Mouse (Mus musculus): ENCODE measurements around the gene Taf13.
A peak's percentile ranks its signal among the peaks of the same experiment; 100 is the strongest.

Gene Taf13

DNA sequence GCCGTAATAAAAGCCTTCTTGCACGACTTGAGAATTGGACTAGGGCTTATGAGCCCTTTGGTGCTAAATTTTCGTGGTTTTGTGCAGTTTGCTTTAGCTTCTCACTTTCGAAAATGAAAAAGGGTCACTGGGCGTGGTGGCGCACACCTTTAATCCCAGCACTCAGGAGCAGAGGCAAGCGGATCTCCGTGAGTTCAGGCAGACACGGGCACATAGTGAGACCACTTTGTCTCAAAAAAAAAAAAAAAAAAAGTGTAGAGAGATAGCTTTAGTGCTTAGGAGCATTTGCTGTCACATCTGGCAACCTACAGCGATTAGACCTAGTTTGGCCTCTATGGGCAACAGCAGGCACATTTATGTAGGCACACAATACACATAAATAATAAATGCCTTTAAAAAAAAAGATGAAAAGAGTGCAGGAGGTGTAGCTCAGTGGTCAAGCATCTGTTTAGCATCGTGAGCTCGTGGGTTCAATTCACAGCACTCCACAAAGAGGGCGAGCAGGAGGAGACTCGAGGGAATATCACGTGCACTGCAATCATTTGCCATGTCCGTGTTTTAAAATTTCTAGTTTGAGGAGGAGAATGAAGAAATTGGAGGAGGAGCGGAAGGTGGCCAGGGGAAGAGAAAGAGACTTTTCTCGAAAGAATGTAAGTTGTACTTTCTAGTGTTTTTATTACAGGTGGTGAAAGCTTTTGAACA, 962 bp downstream of the Taf13 start:
- DNase-seq (ENCODE audit: low read depth, low spot score) = peak; percentile 26

DNA sequence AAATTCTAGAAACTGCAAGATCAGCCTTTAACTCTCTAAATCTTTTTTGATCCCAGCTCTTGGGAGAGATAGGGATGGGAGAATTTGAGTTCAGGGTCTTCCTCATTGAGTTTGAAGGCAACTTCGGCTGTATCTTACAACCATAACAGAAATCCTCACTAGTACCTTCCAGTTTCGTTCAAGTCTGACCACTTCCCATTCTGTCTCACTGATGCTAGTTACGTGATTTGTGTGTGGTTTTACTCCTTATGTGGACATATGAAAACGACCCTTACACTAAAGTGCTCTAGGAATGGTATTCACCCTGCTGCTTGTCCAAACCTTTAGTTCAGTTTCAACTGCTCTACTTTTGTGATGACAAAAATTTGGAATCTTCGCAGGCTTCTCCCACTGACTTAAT, 2.5 kb downstream of the Taf13 start:
- DNase-seq (ENCODE audit: low read depth, low spot score) = no peak

DNA sequence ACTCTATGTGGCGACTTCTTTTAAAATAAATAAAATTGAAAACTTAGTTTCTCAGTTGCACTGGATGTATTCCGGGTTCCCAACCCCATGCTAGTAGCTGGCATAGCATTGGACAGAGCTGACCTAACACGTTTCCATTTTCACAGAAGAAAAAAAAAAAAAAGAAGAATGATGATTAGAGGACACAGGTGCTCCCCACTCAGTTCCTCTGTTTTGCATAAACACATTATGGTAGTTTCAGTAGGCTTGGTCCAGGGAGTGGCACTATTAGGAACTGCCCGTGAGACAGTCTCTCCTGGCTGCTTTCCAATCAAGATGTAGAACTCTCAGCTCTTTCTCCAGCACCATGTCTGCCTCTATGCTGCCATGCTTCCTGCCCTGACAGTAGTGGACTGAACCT, 13.1 kb downstream of the Taf13 start:
- no peak for DNase-seq (ENCODE audit: low read depth, low spot score)

DNA sequence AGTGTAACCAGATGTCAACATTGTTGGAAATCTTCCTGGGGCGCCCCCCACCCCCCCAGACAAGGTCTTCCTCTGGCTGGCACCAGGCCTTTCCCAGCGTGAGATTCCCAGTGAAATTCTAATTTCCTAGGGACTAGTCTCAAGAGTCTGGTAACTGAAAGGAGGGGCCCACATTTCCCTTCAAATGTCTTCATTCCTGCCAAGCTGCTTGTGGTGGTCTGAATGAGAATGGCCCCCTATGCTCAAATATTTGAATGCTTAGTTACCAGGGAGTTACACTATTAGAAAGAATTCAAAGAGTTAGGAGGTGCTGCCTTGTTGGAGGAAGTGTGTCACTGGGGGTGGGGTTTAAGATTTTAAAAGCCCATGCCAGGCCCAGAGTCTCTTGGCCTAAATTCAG, 16.9 kb downstream of the Taf13 start:
- no peak for DNase-seq (ENCODE audit: low read depth, low spot score)

DNA sequence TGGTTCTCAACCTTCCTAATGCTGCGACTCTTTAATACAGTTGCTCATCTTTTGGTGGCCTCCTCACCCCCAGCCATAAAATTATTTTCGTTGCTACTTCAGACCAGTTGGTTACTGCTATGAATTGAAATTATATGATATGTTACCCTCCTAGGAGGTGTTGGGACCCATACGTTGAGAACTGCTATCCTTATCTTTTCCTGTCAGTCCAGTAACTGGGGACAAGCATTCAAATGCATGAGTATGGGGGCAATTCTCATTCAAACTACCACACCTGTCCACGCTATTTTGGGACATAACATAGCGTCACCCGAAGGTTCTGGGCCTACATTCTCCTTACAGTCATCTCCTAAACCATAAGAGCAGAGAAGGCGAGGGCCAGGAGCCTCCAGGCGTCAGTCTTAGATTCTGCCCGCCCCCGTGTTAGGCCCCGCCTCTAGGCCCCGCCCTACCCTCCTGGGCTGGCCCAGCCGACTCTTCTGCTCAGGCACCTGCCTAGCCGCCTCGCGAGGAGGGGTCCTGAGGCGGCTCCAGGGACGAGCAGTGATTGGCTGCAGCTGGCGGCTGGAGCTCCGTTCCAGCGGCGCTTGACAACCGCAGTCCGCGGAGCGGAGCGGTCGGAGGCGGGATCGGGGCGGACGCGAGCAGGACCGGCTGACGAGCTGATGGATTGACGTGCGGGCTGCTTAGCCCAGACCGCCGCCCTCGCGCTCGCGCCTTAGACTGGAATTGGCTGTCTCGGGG, 19.5 kb downstream of the Taf13 start, which contains the start of gene Wdr47:
Wdr47 (plus strand) TSS at position 494 of the 744 bp plus-strand sequence.
- peak; percentile 98 for DNase-seq (ENCODE audit: low read depth, low spot score)

DNA sequence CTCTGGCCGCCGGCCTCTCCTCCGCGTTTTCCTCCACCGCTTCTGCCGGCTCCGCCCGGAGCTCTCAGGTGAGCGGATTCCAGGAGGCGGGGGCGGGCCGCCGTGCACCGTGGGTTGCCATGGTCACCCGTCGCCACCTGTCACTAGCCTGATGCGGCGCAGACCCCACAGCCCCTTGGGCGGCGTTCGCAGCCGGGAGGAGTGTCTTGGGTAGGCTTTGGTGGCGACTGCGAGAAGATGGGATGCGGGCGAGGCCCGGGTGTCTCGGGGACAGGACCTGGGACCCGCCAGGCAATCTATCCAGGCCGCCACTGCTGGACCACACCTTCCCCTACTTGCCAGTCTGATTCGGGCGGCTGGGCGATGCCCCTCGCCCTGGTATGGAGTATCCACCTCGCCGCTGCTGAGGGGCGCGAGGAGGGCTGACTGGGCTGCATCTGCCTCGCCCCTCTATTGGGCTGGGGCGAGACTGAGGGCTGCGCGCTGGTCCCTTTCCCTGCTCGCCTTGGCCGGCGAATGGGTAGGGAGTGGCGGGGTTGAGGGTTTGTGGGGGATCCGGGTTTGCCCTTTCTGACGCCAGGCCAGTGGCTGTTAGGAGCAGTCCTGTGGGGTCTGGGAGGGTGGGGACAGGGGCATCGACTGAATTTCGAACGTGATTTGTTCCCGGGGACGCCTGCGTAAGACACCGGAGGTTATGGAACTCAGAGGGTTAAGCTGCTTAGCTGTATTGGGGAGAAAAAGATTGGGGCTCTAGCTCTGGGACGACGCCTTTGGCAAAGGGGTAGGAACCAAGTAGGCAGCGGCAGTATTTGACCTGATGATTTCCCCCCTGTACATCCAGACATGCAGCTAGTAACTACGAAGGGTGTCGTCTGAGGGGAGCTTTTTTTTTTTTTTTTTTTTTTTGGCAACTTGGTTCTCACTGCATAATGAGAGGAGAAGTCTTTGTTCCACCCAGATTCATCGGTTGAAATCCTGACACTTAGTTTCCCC, 20.3 kb downstream of the Taf13 start:
- DNase-seq (ENCODE audit: low read depth, low spot score) = no peak

DNA sequence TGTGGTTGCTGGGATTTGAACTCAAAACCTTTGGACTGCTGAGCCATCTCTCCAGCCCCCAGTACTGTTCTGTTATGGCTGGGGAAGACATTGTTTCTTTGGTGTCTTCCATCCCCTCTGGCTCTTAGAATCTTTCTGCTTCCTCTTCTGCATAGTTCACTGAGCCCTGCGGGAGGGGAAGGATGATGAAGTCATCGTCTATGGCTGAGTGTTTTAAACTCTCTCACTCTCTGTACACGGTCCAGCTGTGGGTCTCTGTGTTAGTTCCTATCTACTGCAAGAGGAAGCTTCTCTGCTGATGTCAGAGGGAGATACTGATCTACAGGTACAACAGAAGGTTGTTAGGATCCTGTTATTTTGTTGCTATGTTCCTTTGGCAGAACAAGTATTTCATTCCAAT, 37.4 kb downstream of the Taf13 start:
- no peak for DNase-seq (ENCODE audit: low read depth, low spot score)

Measured in CD4-positive helper T cell, adult 2 months (primary cell).